Mouse (Mus musculus) kidney, postnatal 0 days (tissue): ENCODE results near the gene Cacna2d1. TPM values are rescaled to one million over a fixed set of nuclear protein-coding genes. Genes with fewer than 3 reads are reported as not detected.

Experiments
- ATAC-seq: fragments of 200-750 bp; cut with Nextera tagmentation; replicated peaks from 2 replicates; pipeline ENCODE4 v1.8.0; 2017; ENCODE audit warnings: low read depth, moderate number of reproducible peaks, moderate TSS enrichment, moderate library complexity; ENCODE audit not compliant: low FRiP score
- DNase-seq: peaks from one replicate; pipeline ENCODE4 v3.0.0-alpha.2; 2016; ENCODE audit warnings: low spot score
- H3K27ac ChIP-seq: fragments of 300-500 bp; sonication (generic); 2 replicates; pipeline ENCODE4 v1.5.1; 2014; ENCODE audit warnings: mild to moderate bottlenecking
- H3K27me3 ChIP-seq: fragments of 300-500 bp; sonication (generic); 2 replicates; pipeline ENCODE4 v1.6.1; 2014; ENCODE audit warnings: low read length, mixed read lengths; ENCODE audit not compliant: insufficient read depth
- H3K36me3 ChIP-seq: fragments of 300-500 bp; sonication (generic); 2 replicates; pipeline ENCODE4 v1.6.1; 2014; ENCODE audit warnings: low read length, mixed read lengths; ENCODE audit not compliant: insufficient read depth
- H3K4me1 ChIP-seq: fragments of 300-500 bp; sonication (generic); replicated peaks from 2 replicates; pipeline ENCODE4 v1.6.1; 2014; ENCODE audit warnings: antibody characterized with exemption, low read length, mixed read lengths; ENCODE audit not compliant: insufficient read depth
- H3K4me2 ChIP-seq: fragments of 300-500 bp; sonication (generic); 2 replicates; pipeline ENCODE4 v1.6.1; 2014; ENCODE audit warnings: mild to moderate bottlenecking, low read length, moderate library complexity, mixed read lengths
- H3K4me3 ChIP-seq: fragments of 300-500 bp; sonication (generic); replicated peaks from 2 replicates; pipeline ENCODE4 v1.5.1; 2014; ENCODE audit warnings: low read depth, low read length
- H3K9ac ChIP-seq: fragments of 300-500 bp; sonication (generic); 2 replicates; pipeline ENCODE4 v1.6.1; 2014; ENCODE audit warnings: low read depth, low read length
- H3K9me3 ChIP-seq: fragments of 300-500 bp; sonication (generic); replicated peaks from 2 replicates; pipeline ENCODE4 v1.6.1; 2016; ENCODE audit warnings: low read length, inconsistent platforms, mixed read lengths
- CTCF ChIP-seq: IDR thresholded peaks from 2 replicates; pipeline ENCODE4 v1.5.1; 2016; ENCODE audit warnings: antibody characterized with exemption, low read depth, mild to moderate bottlenecking, moderate library complexity
- WGBS: fragments of 180-500 bp; shearing (Covaris S2); extraction: QIAGEN DNeasy Blood & Tissue Kit; methylation state at CpG from one replicate; pipeline ENCODE4 v1.1.7; 2014; 5-methylcytosine and 5-hydroxymethylcytosine counted together
- polyA plus RNA-seq: library from polyadenylated mRNA; unstranded; fragments of >200 nt; fragmentation: Nextera tagmentation; extraction: Ambion mirVana; gene quantifications from 2 replicates; pipeline ENCODE4 v1.2.1, GENCODE M21; 2015

Gene Cacna2d1
- polyA plus RNA-seq, 1 experiment from 2014 or later: 9.7 TPM

DNA sequence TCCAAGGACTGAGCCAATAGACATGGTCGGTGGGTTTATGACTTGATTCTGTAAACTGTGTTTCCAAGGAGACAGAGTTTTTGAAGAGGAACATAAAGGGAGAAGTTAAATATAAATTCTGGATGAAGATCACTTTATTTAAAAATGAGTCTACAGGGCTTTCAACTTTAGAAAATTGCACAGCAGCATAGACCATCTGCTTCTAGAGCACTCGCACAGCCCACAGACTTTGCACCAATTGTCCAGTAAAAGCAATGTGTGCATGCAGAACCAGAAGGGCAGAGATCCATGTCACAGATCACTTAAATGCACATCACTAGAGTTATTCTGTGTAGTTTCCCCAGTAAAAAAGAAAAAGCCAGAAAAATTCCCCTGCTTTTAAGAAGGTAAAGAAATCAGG is 428.7 kb downstream of the Cacna2d1 start:
- Histone ChIP-seq H3K9ac (no peak overlapping the region), H3K27me3 (no peaks in the 10 kb centered on the region), H3K36me3 (no peaks in the 10 kb centered on the region), H3K27ac (no peak overlapping the region), H3K4me2 (no peak overlapping the region), H3K4me3 (no peak overlapping the region), H3K4me1 (no peaks in the 10 kb centered on the region), H3K9me3 (no peaks in the 10 kb centered on the region)
- ATAC-seq (no peak), DNase-seq (no peak)
- WGBS: 81% methylated on average over 2 of the region's 2 CpGs
- TF ChIP-seq CTCF: no peak

- Histone ChIP-seq H3K4me1 (no peaks in the 10 kb centered on the region), H3K9me3 (no peaks in the 10 kb centered on the region), H3K9ac (no peak overlapping the region), H3K27me3 (no peaks in the 10 kb centered on the region), H3K27ac (no peak overlapping the region), H3K4me3 (no peak overlapping the region), H3K36me3 (no peaks in the 10 kb centered on the region), H3K4me2 (no peak overlapping the region)
- DNase-seq: no peak
- WGBS: 64% methylated on average over 8 of the region's 8 CpGs
- TF ChIP-seq CTCF: no peak
- ATAC-seq: no peak
These were observed 436.2 kb downstream of the Cacna2d1 start for GRCm38 (mm10) chr5:16370706-16371105.

- Histone ChIP-seq H3K4me1 (no peaks in the 10 kb centered on the region), H3K9ac (no peak overlapping the region), H3K27me3 (no peaks in the 10 kb centered on the region), H3K9me3 (no peaks in the 10 kb centered on the region), H3K4me3 (no peak overlapping the region), H3K27ac (no peak overlapping the region), H3K4me2 (no peak overlapping the region), H3K36me3 (no peaks in the 10 kb centered on the region)
- WGBS: 92% methylated on average over 4 of the region's 4 CpGs
- TF ChIP-seq CTCF: no peak
- ATAC-seq: no peak
- no peak for DNase-seq
These were observed 439.5 kb downstream of the Cacna2d1 start for GRCm38 (mm10) chr5:16373966-16374365.

DNA sequence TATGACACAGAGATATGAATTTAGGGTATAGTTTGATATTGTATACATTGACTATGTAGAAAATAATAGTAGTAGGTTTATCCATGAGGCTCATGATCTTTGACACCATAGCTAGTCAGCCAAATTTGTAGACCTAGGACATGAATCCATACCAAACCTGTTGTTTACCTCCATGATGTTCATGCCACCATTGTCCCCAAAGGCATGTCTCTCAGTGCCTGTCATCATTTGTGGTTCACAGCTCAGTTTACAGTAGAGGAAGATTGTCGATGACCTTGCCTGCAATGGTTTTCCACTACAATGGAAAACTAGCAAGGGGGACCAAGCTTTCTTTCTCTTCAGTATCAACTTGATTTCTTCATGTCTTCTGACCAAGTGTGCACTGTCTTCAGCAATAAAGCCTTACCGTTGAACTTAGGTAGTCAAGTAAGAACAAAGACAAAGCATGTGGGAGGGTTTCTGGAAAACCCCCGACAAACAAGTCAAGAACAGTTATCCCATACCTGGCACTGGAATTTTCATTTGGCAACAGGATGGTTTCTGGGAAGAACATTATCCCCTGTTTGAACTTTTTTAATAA is 441.9 kb downstream of the Cacna2d1 start:
- Histone ChIP-seq H3K9me3 (no peaks in the 10 kb centered on the region), H3K27me3 (no peaks in the 10 kb centered on the region), H3K4me3 (no peak overlapping the region), H3K27ac (no peak overlapping the region), H3K4me2 (no peak overlapping the region), H3K4me1 (no peaks in the 10 kb centered on the region), H3K9ac (no peak overlapping the region), H3K36me3 (no peaks in the 10 kb centered on the region)
- WGBS: 91% methylated on average over 3 of the region's 3 CpGs
- no peak for DNase-seq
- ATAC-seq: no peak
- no peak for TF ChIP-seq CTCF

- ATAC-seq (no peak), DNase-seq (no peak)
- no peak for TF ChIP-seq CTCF
- Histone ChIP-seq H3K9me3 (no peaks in the 10 kb centered on the region), H3K36me3 (no peaks in the 10 kb centered on the region), H3K4me2 (no peak overlapping the region), H3K9ac (no peak overlapping the region), H3K4me3 (no peak overlapping the region), H3K27ac (no peak overlapping the region), H3K27me3 (no peaks in the 10 kb centered on the region), H3K4me1 (no peaks in the 10 kb centered on the region)
- WGBS: 72% methylated on average over 8 of the region's 8 CpGs
These were observed 475.5 kb downstream of the Cacna2d1 start for GRCm38 (mm10) chr5:16410011-16410410.

GRCm38 (mm10) chr5:16414693-16415092 is 480.2 kb downstream of the Cacna2d1 start:
- H3K4me2 ChIP-seq: no peak overlapping the region
- no peak overlapping the region for H3K4me3 ChIP-seq
- H3K9me3 ChIP-seq: no peaks in the 10 kb centered on the region
- no peak overlapping the region for H3K9ac ChIP-seq
- H3K27me3 ChIP-seq: no peaks in the 10 kb centered on the region
- DNase-seq: no peak
- H3K4me1 ChIP-seq: no peaks in the 10 kb centered on the region
- no peak for ATAC-seq
- H3K27ac ChIP-seq: no peak overlapping the region
- TF ChIP-seq CTCF: no peak
- no peaks in the 10 kb centered on the region for H3K36me3 ChIP-seq

- Histone ChIP-seq H3K9ac (no peak overlapping the region), H3K9me3 (no peaks in the 10 kb centered on the region), H3K36me3 (no peaks in the 10 kb centered on the region), H3K27me3 (no peaks in the 10 kb centered on the region), H3K4me2 (no peak overlapping the region), H3K4me1 (no peaks in the 10 kb centered on the region), H3K4me3 (no peak overlapping the region), H3K27ac (no peak overlapping the region)
- ATAC-seq (no peak), DNase-seq (no peak)
- no peak for TF ChIP-seq CTCF
- WGBS: 56% methylated on average over 1 of the region's 1 CpGs
These were observed 483.5 kb downstream of the Cacna2d1 start for GRCm38 (mm10) chr5:16417996-16418395.
